Mouse (Mus musculus) CH12.LX (cell line): Measurements from ENCODE around the gene Ccl20. TPM values are rescaled to one million over a fixed set of nuclear protein-coding genes. Genes with fewer than 3 reads are reported as not detected.

Source experiments
- DNase-seq: peaks from one replicate; pipeline ENCODE4 v3.0.0-alpha.2; 2013; ENCODE audit errors: extremely low read depth
- H3K27ac ChIP-seq: 2 replicates; pipeline ENCODE4 v1.5.1; 2012; ENCODE audit warnings: low read depth, mild to moderate bottlenecking, control low read depth, moderate library complexity; ENCODE audit not compliant: insufficient read depth
- H3K27me3 ChIP-seq: replicated peaks from 2 replicates; pipeline ENCODE3; 2012; ENCODE audit warnings: inconsistent platforms
- H3K36me3 ChIP-seq, 2 experiments: replicated peaks in 1 of 2; 2 replicates each; pipeline versions ENCODE3 to v1.6.1; 2012; ENCODE audit warnings: inconsistent platforms in 1 of 2, low read length in 1 of 2, mild to moderate bottlenecking in 1 of 2, mixed read lengths in 1 of 2, moderate library complexity in 1 of 2; ENCODE audit not compliant: control insufficient read depth in 1 of 2, insufficient read depth in 1 of 2
- H3K4me1 ChIP-seq, 2 experiments: 2 replicates each; pipeline ENCODE4 v1.6.1; 2012; ENCODE audit warnings: inconsistent platforms in 1 of 2, moderate library complexity in 1 of 2; ENCODE audit not compliant: insufficient read depth in 2 of 2, control insufficient read depth in 1 of 2
- H3K4me2 ChIP-seq: 2 replicates; pipeline ENCODE4 v1.6.1; 2012; ENCODE audit warnings: low read depth, mild to moderate bottlenecking, control low read depth; ENCODE audit not compliant: poor library complexity, insufficient read depth, severe bottlenecking
- H3K4me3 ChIP-seq, 3 experiments: fragments of 150-350 bp in 1 of 3; sonication (generic) in 1 of 3; replicated peaks in 1 of 3; 2 replicates each; pipeline versions ENCODE3 to v1.5.1; 2011 to 2012; ENCODE audit warnings: low read depth in 2 of 3, low read length in 2 of 3, mild to moderate bottlenecking in 2 of 3, moderate library complexity in 2 of 3, control low read depth in 1 of 3, improper control_type of control experiment in 1 of 3, inconsistent platforms in 1 of 3, mixed read lengths in 1 of 3; ENCODE audit not compliant: poor library complexity in 1 of 3
- H3K79me2 ChIP-seq: replicated peaks from 2 replicates; pipeline ENCODE4 v1.6.1; 2012; ENCODE audit warnings: mild to moderate bottlenecking, moderate library complexity; ENCODE audit not compliant: control insufficient read depth, poor library complexity, insufficient read depth, severe bottlenecking; ENCODE audit errors: extremely low read depth
- H3K9ac ChIP-seq: 2 replicates; pipeline ENCODE4 v1.6.1; 2012; ENCODE audit warnings: low read depth, mild to moderate bottlenecking, control low read depth, moderate library complexity; ENCODE audit not compliant: insufficient read depth
- H3K9me3 ChIP-seq: replicated peaks from 2 replicates; pipeline ENCODE3; 2012; ENCODE audit warnings: low read length, inconsistent platforms, mixed read lengths
- BHLHE40 ChIP-seq: IDR thresholded peaks from 2 replicates; pipeline ENCODE4 v1.6.1; 2011; ENCODE audit warnings: mild to moderate bottlenecking, low read depth, low read length, improper control_type of control experiment
- CHD1 ChIP-seq: IDR thresholded peaks from 2 replicates; pipeline ENCODE4 v1.6.1; 2012; ENCODE audit warnings: low read depth, low read length, improper control_type of control experiment, inconsistent platforms
- CHD2 ChIP-seq: IDR thresholded peaks from 2 replicates; pipeline ENCODE4 v1.6.1; 2011; ENCODE audit warnings: low read length, improper control_type of control experiment
- CTCF ChIP-seq, 2 experiments: IDR thresholded peaks in 1 of 2; conservative IDR thresholded peaks in 1 of 2; 2 replicates each; pipeline ENCODE4 v1.5.1; 2011 to 2012; ENCODE audit warnings: low read depth in 2 of 2, low read length in 2 of 2, improper control_type of control experiment in 1 of 2, inconsistent platforms in 1 of 2, mild to moderate bottlenecking in 1 of 2, moderate library complexity in 1 of 2
- E2F4 ChIP-seq: IDR thresholded peaks from 2 replicates; pipeline ENCODE4 v1.6.1; 2011; ENCODE audit warnings: low read depth, low read length, improper control_type of control experiment; ENCODE audit not compliant: insufficient replicate concordance
- EP300 ChIP-seq: IDR thresholded peaks from 2 replicates; pipeline ENCODE4 v1.6.1; 2011; ENCODE audit warnings: low read length, improper control_type of control experiment
- ETS1 ChIP-seq: conservative IDR thresholded peaks from 2 replicates; pipeline ENCODE4 v1.6.1; 2012; ENCODE audit warnings: low read depth, mild to moderate bottlenecking, inconsistent platforms, low read length, improper control_type of control experiment, moderate library complexity
- HCFC1 ChIP-seq: IDR thresholded peaks from 2 replicates; pipeline ENCODE4 v1.6.1; 2012; ENCODE audit warnings: low read depth, mild to moderate bottlenecking, inconsistent platforms, low read length, improper control_type of control experiment
- IRF4 ChIP-seq: IDR thresholded peaks from 2 replicates; pipeline ENCODE4 v1.6.1; 2014; ENCODE audit warnings: low read depth, mild to moderate bottlenecking, inconsistent platforms, low read length, improper control_type of control experiment
- JUN ChIP-seq: IDR thresholded peaks from 2 replicates; pipeline ENCODE4 v1.6.1; 2011; ENCODE audit warnings: low read depth, mild to moderate bottlenecking, low read length, improper control_type of control experiment, moderate library complexity; ENCODE audit not compliant: insufficient read depth
- JUND ChIP-seq: conservative IDR thresholded peaks from 2 replicates; pipeline ENCODE4 v1.6.1; 2011; ENCODE audit warnings: low read depth, low read length, improper control_type of control experiment
- KAT2A ChIP-seq: IDR thresholded peaks from 2 replicates; pipeline ENCODE4 v1.6.1; 2012; ENCODE audit warnings: low read length, improper control_type of control experiment, inconsistent platforms; ENCODE audit not compliant: insufficient replicate concordance
- MAFK ChIP-seq: IDR thresholded peaks from 2 replicates; pipeline ENCODE4 v1.6.1; 2011; ENCODE audit warnings: low read length, improper control_type of control experiment; ENCODE audit not compliant: insufficient replicate concordance
- MAX ChIP-seq: IDR thresholded peaks from 2 replicates; pipeline ENCODE4 v1.6.1; 2011; ENCODE audit warnings: low read length, improper control_type of control experiment
- MEF2A ChIP-seq: IDR thresholded peaks from 2 replicates; pipeline ENCODE4 v1.6.1; 2014; ENCODE audit warnings: low read depth, mild to moderate bottlenecking, inconsistent platforms, low read length, improper control_type of control experiment, borderline replicate concordance
- MXI1 ChIP-seq: IDR thresholded peaks from 2 replicates; pipeline ENCODE4 v1.6.1; 2011; ENCODE audit warnings: mild to moderate bottlenecking, low read depth, low read length, improper control_type of control experiment
- MYC ChIP-seq: IDR thresholded peaks from 2 replicates; pipeline ENCODE4 v1.6.1; 2011; ENCODE audit warnings: low read depth, mild to moderate bottlenecking, improper control_type of control experiment, low read length
- NELFE ChIP-seq: IDR thresholded peaks from 2 replicates; pipeline ENCODE4 v1.6.1; 2011; ENCODE audit warnings: low read depth, low read length, improper control_type of control experiment
- NRF1 ChIP-seq: IDR thresholded peaks from 2 replicates; pipeline ENCODE4 v1.6.1; 2014; ENCODE audit warnings: low read depth, mild to moderate bottlenecking, inconsistent platforms, low read length, improper control_type of control experiment, moderate library complexity
- PAX5 ChIP-seq: IDR thresholded peaks from 2 replicates; pipeline ENCODE4 v1.6.1; 2012; ENCODE audit warnings: low read length, inconsistent platforms, mixed read lengths
- POLR2AphosphoS2 ChIP-seq: IDR thresholded peaks from 2 replicates; pipeline ENCODE4 v1.6.1; 2011; ENCODE audit warnings: low read depth, low read length, improper control_type of control experiment
- RCOR1 ChIP-seq: conservative IDR thresholded peaks from 2 replicates; pipeline ENCODE4 v1.6.1; 2012; ENCODE audit warnings: low read depth, mild to moderate bottlenecking, inconsistent platforms, low read length, improper control_type of control experiment
- SMC3 ChIP-seq: IDR thresholded peaks from 2 replicates; pipeline ENCODE4 v1.6.1; 2011; ENCODE audit warnings: low read depth, low read length, improper control_type of control experiment
- TCF12 ChIP-seq: IDR thresholded peaks from 2 replicates; pipeline ENCODE4 v1.6.1; 2014; ENCODE audit warnings: low read depth, mild to moderate bottlenecking, inconsistent platforms, low read length, improper control_type of control experiment
- UBTF ChIP-seq: IDR thresholded peaks from 2 replicates; pipeline ENCODE4 v1.6.1; 2012; ENCODE audit warnings: low read depth, mild to moderate bottlenecking, inconsistent platforms, low read length, improper control_type of control experiment, moderate library complexity
- USF1 ChIP-seq: IDR thresholded peaks from 2 replicates; pipeline ENCODE4 v1.6.1; 2014; ENCODE audit warnings: low read depth, mild to moderate bottlenecking, inconsistent platforms, low read length, improper control_type of control experiment
- USF2 ChIP-seq: conservative IDR thresholded peaks from 2 replicates; pipeline ENCODE4 v1.6.1; 2011; ENCODE audit warnings: low read depth, low read length, improper control_type of control experiment
- ZC3H11A ChIP-seq: IDR thresholded peaks from 2 replicates; pipeline ENCODE4 v1.6.1; 2012; ENCODE audit warnings: low read depth, mild to moderate bottlenecking, inconsistent platforms, low read length, improper control_type of control experiment
- ZKSCAN1 ChIP-seq: IDR thresholded peaks from 2 replicates; pipeline ENCODE4 v1.6.1; 2012; ENCODE audit warnings: low read depth, inconsistent platforms, low read length, improper control_type of control experiment, borderline replicate concordance
- ZMIZ1 ChIP-seq: IDR thresholded peaks from 2 replicates; pipeline ENCODE4 v1.6.1; 2012; ENCODE audit warnings: low read depth, mild to moderate bottlenecking, inconsistent platforms, low read length, improper control_type of control experiment
- dilution Hi-C: fragments of 300-500 bp; cut with MboI; formaldehyde crosslinking; loops from 2 replicates; pipeline ENCODE4 v1.14.3; 2020; ENCODE audit warnings: low sequenced_read_pairs; ENCODE audit not compliant: extremely low pct_unique_long_range_greater_than_20kb, extremely low pct_ligation_motif_present
- in situ Hi-C: fragments of 300-500 bp; cut with MboI; formaldehyde crosslinking; loops from 3 replicates; pipeline ENCODE4 v1.14.3; 2019; ENCODE audit warnings: low sequenced_read_pairs, low pct_ligation_motif_present, low pct_unique_long_range_greater_than_20kb, mixed read lengths
- polyA plus RNA-seq: library from polyadenylated mRNA; unstranded; fragments of >175 nt; gene quantifications from 2 replicates; pipeline ENCODE4 v1.2.1, GENCODE M21; 2012; ENCODE audit warnings: low read depth; ENCODE audit not compliant: insufficient read length
- total RNA-seq, 2 experiments: library from RNA; depleted of rRNA; stranded (reverse); fragments of 300-350 nt in 1 of 2; fragments of >200 nt in 1 of 2; gene quantifications; 2 replicates each; pipeline ENCODE4 v1.2.3; 2012 to 2014

The Ccl20 gene
- total and polyA plus RNA-seq, 3 experiments = 0.32 to 3.4 TPM; not detected in 1

- dilution Hi-C loops = no loop called here
Measured at GRCm38 (mm10) chr1:83084790-83085189, 31.8 kb upstream of the Ccl20 start.

DNA sequence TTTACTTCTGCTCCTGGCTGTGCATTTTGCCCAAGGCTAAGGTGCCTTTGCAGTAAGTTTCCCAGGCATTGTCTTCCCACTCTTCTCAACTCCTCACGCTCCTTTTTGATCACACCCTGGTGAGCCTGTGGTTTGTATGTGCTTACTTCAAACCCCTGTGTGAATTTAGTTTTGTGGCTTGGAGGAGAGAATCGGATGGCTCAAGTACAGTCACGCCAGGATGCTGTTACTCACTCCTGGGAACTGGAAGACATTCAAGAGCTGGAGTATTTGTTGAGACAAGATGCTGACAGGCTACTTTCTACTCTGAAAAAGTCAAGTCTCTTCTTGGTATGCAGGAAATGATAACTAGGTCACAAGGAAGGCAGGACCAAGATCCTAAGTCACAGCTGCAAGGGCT, 25.3 kb upstream of the Ccl20 start:
- Histone ChIP-seq H3K9me3 (no peaks in the 10 kb centered on the region), H3K27me3 (no peaks in the 10 kb centered on the region), H3K9ac (no peak overlapping the region), H3K4me2 (no peak overlapping the region), H3K79me2 (no peaks in the 10 kb centered on the region), H3K4me3 (no peak overlapping the region), H3K36me3 (no peaks in the 10 kb centered on the region), H3K27ac (no peak overlapping the region), H3K4me1 (no peaks in the 10 kb centered on the region)
- TF ChIP-seq MXI1 (no peak), USF1 (no peak), ZC3H11A (no peak), PAX5 (no peak), E2F4 (no peak), SMC3 (no peak), UBTF (no peak), KAT2A (no peak), MYC (no peak), MAFK (no peak), IRF4 (no peak), NELFE (no peak), POLR2AphosphoS2 (no peak), ZMIZ1 (no peak), RCOR1 (no peak), CHD2 (no peak), ZKSCAN1 (no peak), CHD1 (no peak), MEF2A (no peak)
- in situ Hi-C loops = no loop called here
- dilution Hi-C loops = no loop called here
- no peak for DNase-seq

More at GRCm38 (mm10) chr1:83084790-83085189, 31.8 kb upstream of the Ccl20 start:
- no peak overlapping the region for H3K4me3 ChIP-seq
- no peak for DNase-seq
- H3K79me2 ChIP-seq = no peaks in the 10 kb centered on the region
- no peaks in the 10 kb centered on the region for H3K4me1 ChIP-seq
- H3K9ac ChIP-seq = no peak overlapping the region
- TF ChIP-seq JUND = no peak
- no peak for TF ChIP-seq NELFE
- no peak for TF ChIP-seq CHD1
- TF ChIP-seq ZC3H11A = no peak
- no peak for TF ChIP-seq USF1
- TF ChIP-seq EP300 = no peak
- TF ChIP-seq ETS1 = no peak
- TF ChIP-seq MAX = no peak
- no peak for TF ChIP-seq JUN
- no peak for TF ChIP-seq MYC
- no peak for TF ChIP-seq TCF12
- no peak for TF ChIP-seq NRF1
- TF ChIP-seq HCFC1 = no peak
- no peak for TF ChIP-seq IRF4
- no peak for TF ChIP-seq BHLHE40
- no peak for TF ChIP-seq USF2
- TF ChIP-seq CTCF (conservative IDR thresholded peaks at IDR 0.05 in 1 of 2, IDR thresholded peaks at IDR 0.05 in 1 of 2; ENCODE audit: low read depth in 2 of 2, low read length in 2 of 2) = no peak
- TF ChIP-seq SMC3 = no peak
- no peak for TF ChIP-seq KAT2A
- no peak overlapping the region for H3K4me2 ChIP-seq
- no peaks in the 10 kb centered on the region for H3K27me3 ChIP-seq
- no peaks in the 10 kb centered on the region for H3K9me3 ChIP-seq
- in situ Hi-C loops = no loop called here
- no peaks in the 10 kb centered on the region for H3K36me3 ChIP-seq
- no peak overlapping the region for H3K27ac ChIP-seq
